Comparison of ENCODE assay signal across 9 mouse cellular contexts in genomic region chr5:111554551-111555311, GRCm38 (mm10).
A peak's percentile ranks its signal among the peaks of the same experiment; 100 is the strongest.
DNase-seq lines count a peak whose midpoint lies in the region; ATAC-seq lines count a peak whose summit lies in the region.
"Had no signal": no experiment of that assay in that cellular context is flagged by ENCODE, and none has a peak within 500 bp of the region (broad histone marks: within the 10 kb centered on the region; RNA-seq: fewer than 3 reads in every experiment).

No protein-coding gene starts in this region.

- peaks cover 6% of the 10 kb centered on the region; the same call in 1 of the 2 replicates for H3K27me3 ChIP-seq in hindbrain, embryonic 10.5 days (ENCODE audit: insufficient read depth, poor library complexity, severe bottlenecking)
- no peaks in the 10 kb centered on the region for H3K27me3 ChIP-seq in midbrain, embryonic 15.5 days (replicated peaks)

- H3K27ac ChIP-seq in hindbrain, embryonic 10.5 days, result peak overlapping the region; percentile 91
- H3K27ac ChIP-seq in midbrain, embryonic 15.5 days, result peak overlapping the region; percentile 71

- H3K4me2 ChIP-seq in midbrain, embryonic 15.5 days, result no peak overlapping the region; the same call in 1 of the 2 replicates

- peak overlapping the region; percentile 27 for H3K4me3 ChIP-seq in hindbrain, embryonic 10.5 days
- no peak overlapping the region for H3K4me3 ChIP-seq in midbrain, embryonic 15.5 days
- H3K4me3 ChIP-seq: myocyte had no signal

- H3K9ac ChIP-seq in midbrain, embryonic 15.5 days, result peak overlapping the region; percentile 6; the same call in 1 of the 2 replicates

- 0 out of 2 replicates have a peak, but pooled peaks have one; percentile 44 for ATAC-seq in frontal cortex, adult (ENCODE audit: low TSS enrichment)
- peak; percentile 90 for ATAC-seq in midbrain, embryonic 15.5 days (replicated peaks)

- no peaks in the 10 kb centered on the region for H3K9me3 ChIP-seq in hindbrain, embryonic 10.5 days
- H3K9me3 ChIP-seq in midbrain, embryonic 15.5 days, result no peaks in the 10 kb centered on the region

- WGBS in hindbrain, embryonic 10.5 days, result 7% methylated on average over 24 of the region's 24 CpGs
- WGBS in midbrain, embryonic 15.5 days, result 4% methylated on average over 24 of the region's 24 CpGs

- no peaks in the 10 kb centered on the region for H3K36me3 ChIP-seq in hindbrain, embryonic 10.5 days
- H3K36me3 ChIP-seq in midbrain, embryonic 15.5 days (replicated peaks), result no peaks in the 10 kb centered on the region

- no peak for DNase-seq in frontal cortex, postnatal 36 days (ENCODE audit: low spot score in 2 of 2)
- DNase-seq in brain, adult 2 months (ENCODE audit: low read depth, low spot score), result peak; percentile 76
- peak; percentile 87 for DNase-seq in hindbrain, embryonic 10.5 days (ENCODE audit: low spot score)
- DNase-seq in thymus, adult 18-20 months, result no peak
- no peak for DNase-seq in urinary bladder, postnatal 4 days (ENCODE audit: low spot score in 2 of 2)
- DNase-seq in gastrocnemius, adult 18-20 months (ENCODE audit: low spot score), result no peak

- H3K4me1 ChIP-seq in hindbrain, embryonic 10.5 days (replicated peaks), result peaks cover 60% of the 10 kb centered on the region
- peaks cover 20% of the 10 kb centered on the region for H3K4me1 ChIP-seq in midbrain, embryonic 15.5 days

Comparison
In these comparisons a context has a peak if more than half of its experiments do, and no peak if none do; other contexts are left out.
1. DNase-seq: peak in brain, adult 2 months (single experiment) and hindbrain, embryonic 10.5 days (single experiment); none in frontal cortex, postnatal 36 days (0 of 2), thymus, adult 18-20 months (0 of 2), urinary bladder, postnatal 4 days (0 of 2) and gastrocnemius, adult 18-20 months (single experiment).